Mouse (Mus musculus): Measurements from ENCODE around the gene Efhd1.

The Efhd1 gene

GRCm38 (mm10) chr1:87294063-87294710 is 30.0 kb downstream of the Efhd1 start:
- in situ Hi-C loops (cut with MboI; ENCODE audit: low pct_unique_long_range_greater_than_20kb in 1 of 2, low sequenced_read_pairs in 2 of 2, unreplicated experiment in 1 of 2), result no loop called here

- in situ Hi-C loops (cut with MboI; ENCODE audit: low pct_unique_long_range_greater_than_20kb in 1 of 2, low sequenced_read_pairs in 2 of 2, unreplicated experiment in 1 of 2), result no loop called here
Observed at GRCm38 (mm10) chr1:87294951-87295350, 30.8 kb downstream of the Efhd1 start.

- in situ Hi-C loops (cut with MboI; ENCODE audit: low pct_unique_long_range_greater_than_20kb in 1 of 2, low sequenced_read_pairs in 2 of 2, unreplicated experiment in 1 of 2), result no loop called here
Observed at GRCm38 (mm10) chr1:87297346-87297925, 33.3 kb downstream of the Efhd1 start.

DNA sequence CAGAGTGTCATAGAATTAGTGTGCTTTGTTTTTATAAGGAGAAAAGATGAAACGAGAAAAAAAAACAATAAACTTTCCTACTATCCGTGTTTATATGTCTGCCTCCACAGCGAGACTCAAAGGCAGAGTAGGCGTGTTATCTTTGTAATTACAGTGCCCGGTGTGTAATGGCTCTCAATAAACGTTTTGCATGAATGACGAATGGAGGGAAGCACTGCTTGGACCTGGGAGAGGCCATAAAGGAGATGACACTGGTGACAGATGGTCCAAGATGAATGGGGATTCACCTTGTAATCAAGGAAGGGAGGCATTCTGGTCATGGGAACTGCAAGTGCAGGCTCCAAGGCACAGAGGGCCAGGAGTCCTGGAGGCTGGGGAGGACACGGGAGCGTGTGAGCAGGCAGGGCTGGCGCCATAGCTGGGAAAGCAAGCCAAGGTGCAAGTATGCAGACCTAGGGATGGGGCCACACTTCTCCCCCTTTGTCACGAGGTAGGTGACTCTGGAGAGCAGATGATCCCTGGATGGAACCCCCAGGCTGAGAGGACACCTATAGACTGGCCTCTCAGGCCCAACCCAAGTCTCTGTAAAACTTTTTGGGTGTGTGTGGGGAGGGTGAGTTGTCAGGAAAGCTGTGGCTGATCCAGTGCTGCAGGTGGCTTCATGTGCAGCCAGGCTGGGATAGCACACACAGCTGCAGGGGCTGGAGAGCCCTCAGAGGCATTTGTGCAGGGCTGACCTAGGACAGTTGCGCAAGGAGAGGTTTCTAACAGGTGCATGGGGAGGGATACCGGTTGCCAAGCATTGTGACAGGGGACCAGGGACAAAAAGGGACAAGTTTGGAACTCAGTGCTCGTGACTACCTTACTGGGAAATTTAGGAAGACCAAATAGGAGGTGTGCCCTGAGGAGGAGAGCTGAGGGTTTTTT is 36.5 kb downstream of the Efhd1 start:
- in situ Hi-C loops (cut with MboI; ENCODE audit: low pct_unique_long_range_greater_than_20kb in 1 of 2, low sequenced_read_pairs in 2 of 2, unreplicated experiment in 1 of 2), result no loop called here

- in situ Hi-C loops (cut with MboI; ENCODE audit: low pct_unique_long_range_greater_than_20kb in 1 of 2, low sequenced_read_pairs in 2 of 2, unreplicated experiment in 1 of 2), result no loop called here
Observed at GRCm38 (mm10) chr1:87301971-87302370, 37.8 kb downstream of the Efhd1 start.

DNA sequence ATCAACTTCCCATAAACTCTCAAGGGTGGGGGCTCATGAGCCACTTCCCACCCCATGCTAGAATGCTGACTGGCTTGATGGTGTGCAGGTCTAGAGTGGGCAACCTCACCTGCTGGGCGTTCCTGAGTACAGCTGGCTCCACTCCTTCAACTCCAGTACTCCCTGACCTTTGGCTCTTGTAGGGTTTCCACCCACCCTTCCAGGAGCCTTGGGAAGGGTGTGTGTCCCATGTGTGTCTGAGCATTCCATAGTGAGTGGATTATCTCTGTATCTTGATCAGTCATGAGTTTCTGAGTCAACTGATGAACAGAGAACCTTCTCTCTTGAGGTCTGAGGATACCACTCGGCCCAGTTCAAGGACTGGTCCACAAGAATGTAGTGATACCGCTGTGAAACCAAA is 44.8 kb downstream of the Efhd1 start:
- in situ Hi-C loops (cut with MboI; ENCODE audit: low pct_unique_long_range_greater_than_20kb in 1 of 2, low sequenced_read_pairs in 2 of 2, unreplicated experiment in 1 of 2), result no loop called here

GRCm38 (mm10) chr1:87309621-87310020 is 45.5 kb downstream of the Efhd1 start:
- in situ Hi-C loops (cut with MboI; ENCODE audit: low pct_unique_long_range_greater_than_20kb in 1 of 2, low sequenced_read_pairs in 2 of 2, unreplicated experiment in 1 of 2), result no loop called here

GRCm38 (mm10) chr1:87312681-87313080 is 48.5 kb downstream of the Efhd1 start:
- in situ Hi-C loops (cut with MboI; ENCODE audit: low pct_unique_long_range_greater_than_20kb in 1 of 2, low sequenced_read_pairs in 2 of 2, unreplicated experiment in 1 of 2), result no loop called here

GRCm38 (mm10) chr1:87313116-87313515 is 49.0 kb downstream of the Efhd1 start:
- in situ Hi-C loops (cut with MboI; ENCODE audit: low pct_unique_long_range_greater_than_20kb in 1 of 2, low sequenced_read_pairs in 2 of 2, unreplicated experiment in 1 of 2), result no loop called here

DNA sequence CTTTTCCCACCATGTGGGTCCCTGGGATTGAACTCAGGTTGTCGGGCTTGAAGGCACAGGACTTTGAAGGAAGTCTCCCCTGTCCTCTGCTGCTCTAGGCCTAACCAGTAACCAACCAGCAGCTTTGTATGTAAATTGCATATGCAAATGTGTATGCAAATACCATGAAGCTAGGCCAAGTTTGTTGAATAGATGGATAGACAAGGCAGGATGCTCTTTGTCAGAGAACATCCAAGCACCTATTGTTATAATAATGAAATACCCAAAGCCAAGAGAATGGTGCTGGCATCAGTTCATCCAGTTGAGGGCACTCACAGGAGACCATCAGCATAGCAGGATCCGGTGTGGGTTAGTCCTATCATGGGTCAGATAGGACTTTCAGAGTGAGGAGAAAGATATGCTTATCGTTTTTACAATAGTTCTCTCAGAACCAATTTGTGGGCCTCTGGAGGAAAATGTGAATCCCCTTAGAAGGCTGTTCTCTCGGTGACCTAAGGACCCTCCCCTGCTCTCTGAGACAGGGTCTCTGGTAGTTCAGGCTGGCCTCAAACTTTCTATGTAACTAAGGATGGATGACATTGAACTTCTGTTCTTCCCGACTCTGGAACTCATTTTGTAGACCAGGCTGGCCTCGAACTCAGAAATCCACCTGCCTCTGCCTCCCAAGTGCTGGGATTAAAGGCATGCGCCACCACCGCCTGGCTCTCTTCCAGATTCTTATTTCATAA is 49.8 kb downstream of the Efhd1 start:
- in situ Hi-C loops (cut with MboI; ENCODE audit: low pct_unique_long_range_greater_than_20kb in 1 of 2, low sequenced_read_pairs in 2 of 2, unreplicated experiment in 1 of 2), result no loop called here

DNA sequence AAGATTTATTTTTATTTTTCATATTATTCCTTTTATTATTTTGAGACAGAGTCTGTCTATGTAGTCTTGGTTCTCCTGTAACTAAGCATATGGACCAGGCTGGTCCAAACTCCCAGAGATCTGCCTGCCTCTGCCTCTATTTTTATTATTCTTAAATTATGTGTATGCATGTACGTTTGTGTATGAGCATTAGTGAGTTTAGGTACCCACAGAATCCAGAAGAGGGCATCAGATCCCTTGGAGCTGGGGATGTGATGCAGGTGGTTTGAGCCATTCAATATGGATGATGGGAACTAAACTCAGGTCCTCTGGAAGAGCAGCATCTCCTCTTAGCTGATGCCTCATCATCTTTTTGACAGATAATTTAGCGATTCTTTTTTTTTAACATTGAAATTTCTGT is 51.3 kb downstream of the Efhd1 start:
- in situ Hi-C loops (cut with MboI; ENCODE audit: low pct_unique_long_range_greater_than_20kb in 1 of 2, low sequenced_read_pairs in 2 of 2, unreplicated experiment in 1 of 2), result no loop called here

DNA sequence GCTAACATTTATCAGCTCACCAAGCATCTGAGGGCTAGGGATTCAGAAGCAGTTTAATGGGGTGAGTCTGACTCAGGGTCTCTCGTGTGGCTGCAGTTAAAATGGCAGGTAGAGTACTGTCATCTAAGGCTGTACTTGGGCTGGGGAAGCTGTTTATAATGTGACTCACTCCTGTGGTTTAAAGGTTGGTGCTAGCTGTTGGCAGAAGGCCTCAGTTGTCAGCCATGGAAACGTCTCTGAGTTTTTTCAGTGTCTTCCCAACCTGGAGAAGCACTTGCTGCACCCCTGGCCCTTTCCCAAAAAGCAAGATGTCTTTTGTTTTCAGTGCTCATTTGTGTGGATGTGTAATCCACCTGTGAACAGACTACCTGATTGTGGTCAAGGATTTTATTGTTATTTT is 51.7 kb downstream of the Efhd1 start:
- in situ Hi-C loops (cut with MboI; ENCODE audit: low pct_unique_long_range_greater_than_20kb in 1 of 2, low sequenced_read_pairs in 2 of 2, unreplicated experiment in 1 of 2), result no loop called here

DNA sequence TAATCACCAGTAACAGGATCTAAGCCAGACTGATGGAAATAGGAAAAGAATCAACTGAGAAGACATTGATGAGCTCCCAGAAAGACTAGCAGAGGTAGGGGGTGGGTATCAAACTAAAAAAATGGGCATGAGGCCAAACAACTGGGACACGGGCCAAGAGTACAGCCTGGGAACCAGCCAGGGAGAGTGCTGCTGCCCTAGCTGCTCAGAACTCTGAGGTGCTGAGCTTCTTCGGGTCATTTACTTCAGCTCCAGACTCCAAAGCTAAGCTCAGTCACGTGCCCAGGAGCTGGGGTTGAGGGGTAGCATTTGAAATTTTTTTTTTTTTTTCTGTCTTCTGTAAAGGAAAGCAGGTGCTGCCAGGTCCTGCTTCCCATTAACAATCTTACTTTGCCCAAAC is 52.5 kb downstream of the Efhd1 start:
- in situ Hi-C loops (cut with MboI; ENCODE audit: low pct_unique_long_range_greater_than_20kb in 1 of 2, low sequenced_read_pairs in 2 of 2, unreplicated experiment in 1 of 2), result no loop called here

DNA sequence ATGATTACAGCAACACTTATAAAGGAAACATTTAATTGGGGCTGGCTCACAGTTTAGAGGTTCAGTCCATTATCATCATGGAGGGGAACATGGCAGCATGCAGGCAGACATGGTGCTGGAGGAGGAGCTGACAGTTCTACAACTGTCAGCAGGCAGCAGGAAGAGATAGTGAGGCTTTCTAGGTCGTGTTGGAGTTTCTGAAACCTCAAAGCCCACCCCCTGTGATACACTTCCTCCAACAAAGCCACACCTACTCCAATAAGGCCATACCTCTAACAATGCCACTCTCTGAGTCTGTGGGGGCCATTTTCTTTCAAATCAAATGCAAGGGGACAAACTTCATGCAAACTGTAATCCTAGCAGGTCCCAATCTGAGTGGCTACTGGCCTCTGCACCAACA is 56.9 kb downstream of the Efhd1 start:
- in situ Hi-C loops (cut with MboI; ENCODE audit: low pct_unique_long_range_greater_than_20kb in 1 of 2, low sequenced_read_pairs in 2 of 2, unreplicated experiment in 1 of 2), result no loop called here

DNA sequence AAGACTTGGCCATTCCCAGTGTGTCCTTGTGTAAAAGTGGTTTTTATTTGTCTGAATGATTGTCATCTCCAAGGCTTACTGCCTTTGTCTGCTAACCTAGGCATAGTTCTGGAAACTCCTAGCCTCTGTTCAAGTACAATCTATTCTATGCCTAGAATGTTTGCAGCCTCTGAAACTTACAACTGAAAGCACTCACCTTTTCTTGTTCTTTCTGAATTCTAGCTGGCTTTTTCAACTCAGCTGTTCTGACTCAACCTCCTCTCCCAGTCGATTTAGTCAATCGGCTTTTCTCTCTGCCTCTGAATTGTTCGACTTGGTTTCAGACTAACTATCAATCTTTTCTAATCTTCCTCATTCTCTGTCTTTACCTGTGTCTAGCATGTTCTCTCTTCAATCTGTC is 58.6 kb downstream of the Efhd1 start:
- in situ Hi-C loops (cut with MboI; ENCODE audit: low pct_unique_long_range_greater_than_20kb in 1 of 2, low sequenced_read_pairs in 2 of 2, unreplicated experiment in 1 of 2), result no loop called here

DNA sequence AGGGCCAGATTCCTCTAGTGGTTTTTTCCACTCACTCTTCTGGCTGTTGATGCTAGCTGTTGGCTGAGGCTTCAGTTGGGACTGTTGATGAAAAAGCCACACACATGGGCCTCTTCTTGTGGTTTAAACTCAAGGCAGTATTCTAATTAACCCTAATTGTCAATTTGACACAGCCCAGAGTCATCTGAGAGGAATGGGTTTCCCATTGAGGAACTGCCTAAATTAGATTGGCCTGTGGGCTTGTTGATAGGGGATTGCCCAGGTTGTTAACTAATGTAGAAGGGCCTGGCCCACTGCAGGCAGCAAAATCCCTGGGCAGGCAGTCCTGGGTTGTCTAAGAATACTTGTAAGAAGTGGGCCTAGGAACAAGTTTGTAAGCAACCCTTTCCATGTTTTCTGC is 60.5 kb downstream of the Efhd1 start:
- in situ Hi-C loops (cut with MboI; ENCODE audit: low pct_unique_long_range_greater_than_20kb in 1 of 2, low sequenced_read_pairs in 2 of 2, unreplicated experiment in 1 of 2), result no loop called here

- in situ Hi-C loops (cut with MboI; ENCODE audit: low pct_unique_long_range_greater_than_20kb in 1 of 2, low sequenced_read_pairs in 2 of 2, unreplicated experiment in 1 of 2), result no loop called here
Observed at GRCm38 (mm10) chr1:87326742-87327163, 62.6 kb downstream of the Efhd1 start, which contains the start of gene Gigyf2. Gene Gigyf2 (plus strand): TSS chr1:87326998.

- in situ Hi-C loops (cut with MboI; ENCODE audit: low pct_unique_long_range_greater_than_20kb in 1 of 2, low sequenced_read_pairs in 2 of 2, unreplicated experiment in 1 of 2), result no loop called here
Observed at GRCm38 (mm10) chr1:87327165-87327861, 63.1 kb downstream of the Efhd1 start.
